Mouse (Mus musculus) heart, embryonic 16.5 days (tissue): ENCODE results near the gene Gm20388. TPM values are rescaled to one million over a fixed set of nuclear protein-coding genes. Genes with fewer than 3 reads are reported as not detected.

Experiments
- ATAC-seq: fragments of 200-750 bp; cut with Nextera tagmentation; replicated peaks from 2 replicates; pipeline ENCODE4 v1.8.0; 2017; ENCODE audit warnings: moderate number of reproducible peaks; ENCODE audit not compliant: insufficient read depth, low FRiP score; ENCODE audit errors: extremely low read depth
- H3K27ac ChIP-seq: fragments of 300-500 bp; sonication (generic); 2 replicates; pipeline ENCODE4 v1.5.1; 2014; ENCODE audit warnings: mild to moderate bottlenecking, low read length, control low read depth, moderate library complexity
- H3K27me3 ChIP-seq: fragments of 300-500 bp; sonication (generic); 2 replicates; pipeline ENCODE4 v1.6.1; 2014; ENCODE audit warnings: low read length, mixed read lengths; ENCODE audit not compliant: control insufficient read depth, insufficient read depth
- H3K36me3 ChIP-seq: fragments of 300-500 bp; sonication (generic); 2 replicates; pipeline ENCODE4 v1.6.1; 2014; ENCODE audit not compliant: control insufficient read depth, insufficient read depth
- H3K4me1 ChIP-seq: fragments of 300-500 bp; sonication (generic); 2 replicates; pipeline ENCODE4 v1.6.1; 2014; ENCODE audit warnings: low read length, mixed read lengths; ENCODE audit not compliant: control insufficient read depth, insufficient read depth
- H3K4me2 ChIP-seq: fragments of 300-500 bp; sonication (generic); 2 replicates; pipeline ENCODE4 v1.6.1; 2014; ENCODE audit warnings: low read depth, mild to moderate bottlenecking, control low read depth, low read length
- H3K4me3 ChIP-seq: fragments of 300-500 bp; sonication (generic); 2 replicates; pipeline ENCODE4 v1.5.1; 2014; ENCODE audit warnings: mild to moderate bottlenecking, control low read depth, low read length
- H3K9ac ChIP-seq: fragments of 300-500 bp; sonication (generic); 2 replicates; pipeline ENCODE4 v1.6.1; 2014; ENCODE audit warnings: low read length, control low read depth
- H3K9me3 ChIP-seq: fragments of 300-500 bp; sonication (generic); replicated peaks from 2 replicates; pipeline ENCODE4 v1.6.1; 2016; ENCODE audit warnings: low read length; ENCODE audit not compliant: control insufficient read depth
- WGBS: fragments of 180-500 bp; shearing (Covaris S2); extraction: QIAGEN DNeasy Blood & Tissue Kit; methylation state at CpG from one replicate; pipeline ENCODE4 v1.1.7; 2014; 5-methylcytosine and 5-hydroxymethylcytosine counted together
- polyA plus RNA-seq: library from polyadenylated mRNA; unstranded; fragments of >200 nt; fragmentation: Nextera tagmentation; extraction: Ambion mirVana; gene quantifications from 2 replicates; pipeline ENCODE4 v1.2.1, GENCODE M21; 2015

Gm20388 gene
- polyA plus RNA-seq, 1 experiment from 2014 or later = 4.5 TPM

- H3K9ac ChIP-seq = no peak overlapping the region
- peaks cover 30% of the 10 kb centered on the region for H3K4me1 ChIP-seq
- no peaks in the 10 kb centered on the region for H3K27me3 ChIP-seq
- no peak overlapping the region for H3K4me3 ChIP-seq
- 80% methylated on average over 25 of the region's 25 CpGs for WGBS
- no peak overlapping the region for H3K4me2 ChIP-seq
- no peaks in the 10 kb centered on the region for H3K9me3 ChIP-seq
- ATAC-seq = no peak
- no peak overlapping the region for H3K27ac ChIP-seq
- no peaks in the 10 kb centered on the region for H3K36me3 ChIP-seq
These were observed 566.3 kb downstream of the Gm20388 start for GRCm38 (mm10) chr8:120476711-120477575.

- peaks cover 21% of the 10 kb centered on the region for H3K4me1 ChIP-seq
These were observed 568.1 kb downstream of the Gm20388 start for GRCm38 (mm10) chr8:120478754-120479153.

DNA sequence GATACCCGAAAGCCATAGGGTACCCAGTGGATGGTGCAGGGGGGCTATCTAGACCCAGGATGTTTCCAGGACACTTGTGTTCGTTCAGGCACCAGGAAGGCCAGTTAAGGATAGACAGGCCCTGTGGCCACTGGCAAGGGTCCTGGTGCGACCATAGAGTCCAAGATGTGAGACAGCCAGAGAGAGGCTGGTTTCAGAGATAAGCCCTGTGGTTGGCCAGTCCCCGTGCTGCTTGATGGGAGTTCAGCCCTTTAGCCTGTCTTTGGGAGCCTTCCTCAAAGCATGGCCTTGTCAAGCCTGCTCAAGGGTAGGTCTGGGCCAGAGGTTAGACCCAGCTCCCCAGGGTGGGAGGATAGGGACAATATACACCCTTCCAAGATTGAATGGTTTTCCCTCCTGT lies 569.0 kb downstream of the Gm20388 start:
- H3K9me3 ChIP-seq = no peaks in the 10 kb centered on the region
- H3K27me3 ChIP-seq = no peaks in the 10 kb centered on the region
- no peak overlapping the region for H3K4me3 ChIP-seq
- no peak overlapping the region for H3K27ac ChIP-seq
- H3K36me3 ChIP-seq = no peaks in the 10 kb centered on the region
- 74% methylated on average over 4 of the region's 4 CpGs for WGBS
- ATAC-seq = no peak
- H3K4me1 ChIP-seq = peaks cover 21% of the 10 kb centered on the region
- H3K4me2 ChIP-seq = no peak overlapping the region
- no peak overlapping the region for H3K9ac ChIP-seq

More at GRCm38 (mm10) chr8:120478754-120479153, 568.1 kb downstream of the Gm20388 start:
- no peak overlapping the region for H3K4me2 ChIP-seq
- H3K27ac ChIP-seq = no peak overlapping the region
- ATAC-seq = no peak
- no peaks in the 10 kb centered on the region for H3K27me3 ChIP-seq
- 89% methylated on average over 11 of the region's 11 CpGs for WGBS
- no peak overlapping the region for H3K9ac ChIP-seq
- H3K9me3 ChIP-seq = no peaks in the 10 kb centered on the region
- no peaks in the 10 kb centered on the region for H3K36me3 ChIP-seq
- H3K4me3 ChIP-seq = no peak overlapping the region

- Histone ChIP-seq H3K9me3 (no peaks in the 10 kb centered on the region), H3K27me3 (no peaks in the 10 kb centered on the region), H3K4me2 (no peak overlapping the region), H3K9ac (no peak overlapping the region), H3K4me1 (peaks cover 30% of the 10 kb centered on the region), H3K27ac (no peak overlapping the region), H3K4me3 (no peak overlapping the region), H3K36me3 (no peaks in the 10 kb centered on the region)
- 76% methylated on average over 9 of the region's 9 CpGs for whole genome bisulfite sequencing
- no peak for ATAC-seq
These were observed 571.5 kb downstream of the Gm20388 start for GRCm38 (mm10) chr8:120482015-120482689.

GRCm38 (mm10) chr8:120484460-120484859 lies 573.8 kb downstream of the Gm20388 start:
- peak; percentile 43 for ATAC-seq
- H3K4me2 ChIP-seq = peak overlapping the region; percentile 21; the same call in 1 of the 2 replicates
- H3K27me3 ChIP-seq = no peaks in the 10 kb centered on the region
- peak overlapping the region; percentile 82 for H3K27ac ChIP-seq
- peak overlapping the region; percentile 54 for H3K9ac ChIP-seq
- no peaks in the 10 kb centered on the region for H3K36me3 ChIP-seq
- WGBS = 30% methylated on average over 6 of the region's 6 CpGs
- no peak overlapping the region for H3K4me3 ChIP-seq
- peaks cover 30% of the 10 kb centered on the region for H3K4me1 ChIP-seq
- H3K9me3 ChIP-seq = no peaks in the 10 kb centered on the region

GRCm38 (mm10) chr8:120485116-120485515 lies 574.5 kb downstream of the Gm20388 start:
- Histone ChIP-seq H3K4me3 (no peak overlapping the region), H3K4me1 (peaks cover 35% of the 10 kb centered on the region), H3K9me3 (no peaks in the 10 kb centered on the region), H3K36me3 (no peaks in the 10 kb centered on the region), H3K27me3 (no peaks in the 10 kb centered on the region), H3K9ac (peak overlapping the region; percentile 40; the same call in 1 of the 2 replicates), H3K27ac (peak overlapping the region; percentile 82), H3K4me2 (no peak overlapping the region)
- WGBS = 57% methylated on average over 6 of the region's 6 CpGs
- no peak for ATAC-seq

DNA sequence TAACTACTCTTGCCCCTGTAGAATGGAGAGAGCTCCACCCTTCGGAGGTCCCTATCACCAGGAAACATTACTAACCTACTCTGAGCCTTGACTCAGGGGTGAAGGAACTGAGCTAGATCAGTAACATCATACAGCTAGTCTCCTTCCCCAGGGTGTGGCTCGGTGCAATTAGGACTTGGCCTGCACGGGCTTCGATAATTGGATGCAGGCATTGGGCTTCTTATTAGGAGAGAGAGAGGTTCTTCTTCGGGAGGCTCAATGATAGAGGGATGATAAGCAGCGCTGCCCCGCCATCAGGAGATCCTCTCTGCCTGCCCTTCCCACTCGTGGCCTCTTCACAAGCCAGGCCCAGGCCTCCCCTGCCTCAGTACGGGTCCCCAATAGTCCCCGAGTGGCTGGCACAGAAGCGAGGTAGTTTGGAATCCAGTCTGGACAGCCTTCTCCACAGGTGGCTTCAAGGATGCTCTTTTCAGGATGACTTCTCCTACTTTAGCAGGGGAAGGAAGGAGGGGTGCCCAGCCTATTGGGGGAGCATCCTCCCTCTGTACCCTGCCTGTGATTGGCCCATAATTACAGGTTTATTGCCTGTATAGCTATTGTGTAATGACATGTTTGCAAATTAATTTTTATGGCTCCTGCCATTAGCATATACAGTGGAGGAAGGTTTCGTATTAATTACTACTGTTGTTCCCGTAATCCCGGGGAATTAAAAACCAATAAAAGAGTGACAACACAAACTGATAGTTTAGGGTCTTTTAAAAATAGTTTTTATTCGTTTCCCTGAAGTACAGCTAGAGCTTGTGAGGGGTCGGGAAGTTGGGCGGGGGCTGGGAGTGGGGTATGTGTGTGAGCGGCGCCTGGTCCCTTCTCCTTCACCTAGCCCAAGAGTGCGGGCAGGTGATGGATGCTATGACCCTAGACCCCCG lies 575.2 kb downstream of the Gm20388 start:
- Histone ChIP-seq H3K36me3 (no peaks in the 10 kb centered on the region), H3K4me3 (no peak overlapping the region), H3K9ac (no peak overlapping the region), H3K9me3 (no peaks in the 10 kb centered on the region), H3K27me3 (no peaks in the 10 kb centered on the region), H3K27ac (no peak overlapping the region), H3K4me2 (peak overlapping the region; percentile 94), H3K4me1 (peaks cover 42% of the 10 kb centered on the region)
- no peak for ATAC-seq
- WGBS = 53% methylated on average over 21 of the region's 21 CpGs

DNA sequence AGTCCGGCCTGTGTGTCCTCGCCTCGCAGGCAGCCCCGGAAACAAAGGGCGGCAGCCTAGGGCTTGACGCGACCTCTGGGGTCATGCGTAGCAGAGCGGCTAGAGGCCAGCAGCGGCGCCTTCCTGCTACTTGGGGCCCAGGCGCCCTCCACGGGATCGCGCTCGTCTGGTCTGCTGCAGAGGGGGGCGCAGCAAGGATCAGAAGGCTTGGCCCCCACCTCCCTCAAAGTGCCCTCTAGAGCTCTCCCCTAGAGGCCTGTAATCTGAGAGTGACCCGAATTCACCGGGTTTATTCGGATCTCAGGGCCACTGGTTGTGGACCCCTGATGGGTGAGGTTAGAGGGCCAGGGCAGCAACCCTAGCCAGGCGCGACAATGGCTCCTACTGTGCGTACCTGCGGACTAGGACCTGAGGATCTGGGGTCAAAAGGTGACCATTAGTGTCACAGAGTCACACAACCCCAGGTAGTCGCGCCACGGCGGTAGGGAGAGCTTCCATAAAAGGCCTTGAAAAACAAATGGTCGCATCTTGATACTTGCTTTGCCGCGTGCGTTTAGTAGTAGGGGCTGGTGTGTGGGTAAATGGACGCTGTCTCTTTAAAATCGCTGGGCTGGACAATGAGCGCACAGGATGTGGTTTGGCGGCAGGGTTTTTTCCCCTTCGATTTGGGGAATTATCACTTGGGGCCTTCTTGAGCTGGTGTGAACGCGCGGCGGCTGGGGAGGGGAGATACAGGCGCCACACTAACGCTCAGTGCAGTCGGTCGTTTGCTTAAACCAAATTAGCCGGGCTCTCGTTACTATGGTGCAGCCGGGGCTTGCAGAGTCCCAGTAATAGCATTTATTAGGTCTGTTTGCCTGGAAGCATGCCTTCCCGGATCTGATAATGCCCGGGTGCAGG lies 576.1 kb downstream of the Gm20388 start:
- peak; percentile 14 for ATAC-seq
- Histone ChIP-seq H3K27me3 (no peaks in the 10 kb centered on the region), H3K36me3 (no peaks in the 10 kb centered on the region), H3K9me3 (no peaks in the 10 kb centered on the region), H3K4me1 (peaks cover 51% of the 10 kb centered on the region), H3K4me2 (peak overlapping the region; percentile 94), H3K9ac (peak overlapping the region; percentile 92), H3K4me3 (peak overlapping the region; percentile 84), H3K27ac (peak overlapping the region; percentile 97)
- 10% methylated on average over 50 of the region's 50 CpGs for WGBS
